Mouse (Mus musculus) kidney, adult 2 months (tissue): ENCODE data around the gene Drd3.

Experiments used
- CTCF ChIP-seq: fragments of 200-500 bp; conservative IDR thresholded peaks from 2 replicates; pipeline ENCODE4 v1.5.1; 2011; ENCODE audit warnings: low read depth, mild to moderate bottlenecking, control low read depth, low read length, moderate library complexity, mixed read lengths; ENCODE audit not compliant: insufficient read depth, insufficient read length
- POLR2A ChIP-seq: fragments of 200-500 bp; IDR thresholded peaks from one replicate; pipeline ENCODE4 v1.6.1; 2011; ENCODE audit warnings: low read depth, low read length, control low read depth

- TF ChIP-seq CTCF (no peak), POLR2A (no peak)
Measured at GRCm38 (mm10) chr16:43818404-43818803, 64.6 kb downstream of the Drd3 start.
